Mouse (Mus musculus): Measurements from ENCODE around the gene Stab1. TPM values are rescaled to one million over a fixed set of nuclear protein-coding genes. Genes with fewer than 3 reads are reported as not detected.

The Stab1 gene
- polyA plus RNA-seq, 1 experiment: 0.57 TPM

DNA sequence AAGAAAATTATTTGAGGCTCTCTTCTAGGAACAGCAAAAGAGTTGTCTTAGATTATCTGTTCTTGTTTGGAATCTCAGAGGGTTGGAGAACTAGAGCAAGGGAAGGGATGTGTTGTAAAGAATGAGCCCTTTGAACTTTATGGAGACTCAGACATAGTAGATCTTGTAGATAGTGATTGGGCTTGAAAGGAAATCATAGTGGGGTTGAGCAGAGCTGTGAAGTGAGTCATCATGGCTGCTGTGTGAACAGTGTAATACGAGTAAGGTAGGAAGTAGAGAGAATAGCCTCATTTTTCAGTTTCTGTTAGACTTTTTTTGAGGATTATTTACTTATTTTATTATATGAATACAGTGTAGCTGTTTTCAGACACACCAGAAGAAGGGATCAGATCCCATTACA, 78.5 kb downstream of the Stab1 start:
- peaks cover 6% of the 10 kb centered on the region for H3K36me3 ChIP-seq (ENCODE audit: control insufficient read depth, insufficient read depth, low read length, poor library complexity, severe bottlenecking)
- H3K4me1 ChIP-seq (ENCODE audit: control insufficient read depth, insufficient read depth, low read length): no peaks in the 10 kb centered on the region
- TF ChIP-seq POLR2A (IDR thresholded peaks at IDR 0.05; ENCODE audit: insufficient read depth, low read length) (no peak), EP300 (IDR thresholded peaks at IDR 0.05; ENCODE audit: insufficient read depth, low read depth, low read length) (no peak), CTCF (IDR thresholded peaks at IDR 0.05; ENCODE audit: low read depth, low read length) (no peak)
- no peak overlapping the region for H3K9ac ChIP-seq (ENCODE audit: low read depth, poor library complexity, severe bottlenecking)
- no peaks in the 10 kb centered on the region for H3K9me3 ChIP-seq (replicated peaks; ENCODE audit: control insufficient read depth, insufficient read depth, low read length, poor library complexity, severe bottlenecking)
- H3K27me3 ChIP-seq (ENCODE audit: control insufficient read depth, insufficient read depth, low read length, poor library complexity, severe bottlenecking): no peaks in the 10 kb centered on the region
- no peak overlapping the region for H3K4me3 ChIP-seq (ENCODE audit: low read depth, low read length)
- no peak overlapping the region for H3K27ac ChIP-seq (ENCODE audit: insufficient read depth, low read length)

Other genes starting within 250 kb of the Stab1 start
- gene Itih3, start 244.9 kb downstream of the Stab1 start, polyA plus RNA-seq (2011; ENCODE audit: insufficient read depth, insufficient read length, low read depth, missing spikeins): not detected in 2 replicates
- gene Itih1, start 225.4 kb downstream of the Stab1 start, polyA plus RNA-seq (2011; ENCODE audit: insufficient read depth, insufficient read length, low read depth, missing spikeins): not detected in 2 replicates
- gene Nek4, start 217.3 kb downstream of the Stab1 start, polyA plus RNA-seq (2011; ENCODE audit: insufficient read depth, insufficient read length, low read depth, missing spikeins): 17.3 and 17.7 TPM in 2 replicates
- gene Glt8d1, start 167.2 kb downstream of the Stab1 start, polyA plus RNA-seq (2011; ENCODE audit: insufficient read depth, insufficient read length, low read depth, missing spikeins): 29.1 and 36.4 TPM in 2 replicates
- 126 and 132 TPM in 2 replicates for gene Spcs1, start 167.0 kb downstream of the Stab1 start, polyA plus RNA-seq (2011; ENCODE audit: insufficient read depth, insufficient read length, low read depth, missing spikeins)
- gene Pbrm1, start 149.5 kb downstream of the Stab1 start, polyA plus RNA-seq (2011; ENCODE audit: insufficient read depth, insufficient read length, low read depth, missing spikeins): 84.5 and 86.9 TPM in 2 replicates
- gene Gnl3, start 149.5 kb downstream of the Stab1 start, polyA plus RNA-seq (2011; ENCODE audit: insufficient read depth, insufficient read length, low read depth, missing spikeins): 380 and 391 TPM in 2 replicates
- gene Smim4, start 39.7 kb downstream of the Stab1 start, polyA plus RNA-seq (2011; ENCODE audit: insufficient read depth, insufficient read length, low read depth, missing spikeins): 17.1 and 17.2 TPM in 2 replicates
- gene Nt5dc2, start 37.6 kb downstream of the Stab1 start, polyA plus RNA-seq (2011; ENCODE audit: insufficient read depth, insufficient read length, low read depth, missing spikeins): 141 and 173 TPM in 2 replicates
- 7.6 and 9.5 TPM in 2 replicates for gene Tnnc1, start 39.7 kb upstream of the Stab1 start, polyA plus RNA-seq (2011; ENCODE audit: insufficient read depth, insufficient read length, low read depth, missing spikeins)
- 335 and 342 TPM in 2 replicates for gene Nisch, start 48.3 kb upstream of the Stab1 start, polyA plus RNA-seq (2011; ENCODE audit: insufficient read depth, insufficient read length, low read depth, missing spikeins)
- not detected in 2 replicates for gene Sema3g, start 49.2 kb upstream of the Stab1 start, polyA plus RNA-seq (2011; ENCODE audit: insufficient read depth, insufficient read length, low read depth, missing spikeins)
- 14.0 and 15.3 TPM in 2 replicates for gene Phf7, start 82.7 kb upstream of the Stab1 start, polyA plus RNA-seq (2011; ENCODE audit: insufficient read depth, insufficient read length, low read depth, missing spikeins)
- 42.2 and 44.3 TPM in 2 replicates for gene Bap1, start 82.8 kb upstream of the Stab1 start, polyA plus RNA-seq (2011; ENCODE audit: insufficient read depth, insufficient read length, low read depth, missing spikeins)
- gene Dnah1, start 155.3 kb upstream of the Stab1 start, polyA plus RNA-seq (2011; ENCODE audit: insufficient read depth, insufficient read length, low read depth, missing spikeins): 2.9 and 3.0 TPM in 2 replicates
- gene Capn7, start 168.0 kb upstream of the Stab1 start, polyA plus RNA-seq (2011; ENCODE audit: insufficient read depth, insufficient read length, low read depth, missing spikeins): 22.8 and 23.2 TPM in 2 replicates